Mouse (Mus musculus) cerebellum, postnatal 4 days (tissue): ENCODE data around the gene Atg101.

Source experiments
- DNase-seq, 2 experiments: peaks; one replicate each; pipeline ENCODE4 v3.0.0; 2022; ENCODE audit warnings: low spot score in 2 of 2, mixed read lengths in 1 of 2

Atg101 gene

GRCm38 (mm10) chr15:101333648-101334047 is 49.6 kb downstream of the Atg101 start:
- no peak for DNase-seq

- no peak for DNase-seq
Observed at GRCm38 (mm10) chr15:101336474-101337174, 52.6 kb downstream of the Atg101 start.

GRCm38 (mm10) chr15:101338359-101338758 is 54.3 kb downstream of the Atg101 start:
- DNase-seq, result no peak

GRCm38 (mm10) chr15:101339537-101339936 is 55.5 kb downstream of the Atg101 start:
- DNase-seq, result peak; percentile 80 to 87
